ENCODE assay signal across 14 mouse cellular contexts in the genomic region with DNA sequence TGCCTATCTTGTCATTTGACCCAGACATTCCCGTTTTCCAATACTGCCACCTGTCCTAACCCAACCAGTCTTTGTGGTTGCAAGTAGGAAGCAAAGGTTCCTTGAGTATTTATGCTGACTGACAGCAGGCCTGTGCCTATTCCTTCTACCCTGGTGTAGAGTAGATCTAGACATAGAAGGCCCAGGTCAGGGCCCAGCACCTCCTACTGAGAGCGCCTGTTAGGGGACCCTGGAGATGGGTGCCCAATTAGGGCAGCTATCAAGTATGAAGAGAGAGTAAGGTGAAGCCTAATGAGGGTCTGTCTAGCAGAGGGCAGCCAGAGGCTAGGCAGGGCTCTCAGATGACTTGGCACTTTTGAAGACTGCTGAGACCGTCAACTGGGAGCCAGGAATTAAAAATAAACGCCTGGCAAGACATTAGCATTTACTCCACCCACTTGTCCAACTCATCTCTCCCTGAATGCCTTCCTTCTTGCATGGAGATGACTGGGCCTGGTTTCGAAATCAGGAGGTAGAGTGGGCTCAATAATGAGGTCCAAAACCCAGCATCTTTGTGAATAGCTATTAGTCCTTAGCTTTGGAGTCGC. TPM values are rescaled to one million over a fixed set of nuclear protein-coding genes. Genes with fewer than 3 reads are reported as not detected.
DNase-seq lines count a peak whose midpoint lies in the region; ATAC-seq and TF ChIP-seq lines count a peak whose summit lies in the region.
"Had no signal": no experiment of that assay in that cellular context is flagged by ENCODE, and none has a peak within 500 bp of the region (broad histone marks: within the 10 kb centered on the region; RNA-seq: fewer than 3 reads in every experiment).

No protein-coding gene starts in this region.

- H3K27me3 ChIP-seq in heart, adult 2 months (ENCODE audit: control insufficient read depth, insufficient read depth, low read length), result peaks cover 3% of the 10 kb centered on the region; the same call in 1 of the 2 replicates
- H3K27me3 ChIP-seq in heart, embryonic 12.5 days (replicated peaks), result peaks cover 48% of the 10 kb centered on the region
- H3K27me3 ChIP-seq in midbrain, embryonic 16.5 days (ENCODE audit: control insufficient read depth, insufficient read depth, low read depth, low read length), result no peaks in the 10 kb centered on the region
- peaks cover 55% of the 10 kb centered on the region for H3K27me3 ChIP-seq in midbrain, embryonic 10.5 days (ENCODE audit: low read depth, poor library complexity, severe bottlenecking)

- H3K36me3 ChIP-seq in heart, adult 2 months (ENCODE audit: control insufficient read depth, insufficient read depth, low read length), result no peaks in the 10 kb centered on the region
- H3K36me3 ChIP-seq in heart, embryonic 12.5 days, result peaks cover 6% of the 10 kb centered on the region
- H3K36me3 ChIP-seq in midbrain, embryonic 16.5 days (ENCODE audit: control insufficient read depth, insufficient read depth, low read length), result peaks cover 8% of the 10 kb centered on the region
- H3K36me3 ChIP-seq in midbrain, embryonic 10.5 days, result no peaks in the 10 kb centered on the region

- intact Hi-C loops in heart, adult 2 months (cut with DNase I), result loop anchor here (10.0 kb wide), 1 partner anchor 437 kb away; the partner anchor contains the start of genes Prpf6, Samd10 and Zfp512b

- WGBS in heart, adult 2 months, result 56% methylated on average over 6 of the region's 6 CpGs
- WGBS in heart, embryonic 12.5 days, result 73% methylated on average over 6 of the region's 6 CpGs
- 81% methylated on average over 6 of the region's 6 CpGs for WGBS in midbrain, embryonic 16.5 days
- 80% methylated on average over 6 of the region's 6 CpGs for WGBS in midbrain, embryonic 10.5 days
- WGBS in olfactory bulb, adult 2 months, result 52% methylated on average over 6 of the region's 6 CpGs

- no peak overlapping the region for H3K4me2 ChIP-seq in heart, embryonic 12.5 days
- H3K4me2 ChIP-seq in midbrain, embryonic 16.5 days (ENCODE audit: low read length), result peak overlapping the region; percentile 78
- H3K4me2 ChIP-seq: liver, embryonic 11.5 days had no signal

- TF ChIP-seq CTCF in heart, adult 2 months (IDR thresholded peaks at IDR 0.05), result no peak
- TF ChIP-seq CTCF in olfactory bulb, adult 2 months (IDR thresholded peaks at IDR 0.05; ENCODE audit: insufficient read depth, low read depth, low read length), result no peak

- DNase-seq in heart, adult 2 months, result peak; percentile 49 to 62
- no peak for DNase-seq in midbrain, embryonic 10.5 days (ENCODE audit: low spot score)
- peak; percentile 35 to 44 for DNase-seq in cerebellum, postnatal 25 days
- DNase-seq in yolk sac, embryonic 10.5 days (ENCODE audit: low spot score), result no peak
- no peak for DNase-seq in layer of hippocampus, postnatal 14 days (ENCODE audit: low spot score in 2 of 2)
- DNase-seq: embryo, embryonic 11 days; kidney, adult 8-10 months had no signal

- TF ChIP-seq POLR2A in heart, adult 2 months (IDR thresholded peaks at IDR 0.05; ENCODE audit: insufficient read depth, low read depth, low read length), result peak; percentile 46; the same call in 1 of the 2 replicates
- no peak for TF ChIP-seq POLR2A in olfactory bulb, adult 2 months (IDR thresholded peaks at IDR 0.05; ENCODE audit: insufficient read depth, low read depth, low read length)

- H3K4me3 ChIP-seq in heart, adult 2 months, result no peak overlapping the region; the same call in 1 of the 2 replicates
- H3K4me3 ChIP-seq in heart, embryonic 12.5 days, result no peak overlapping the region
- no peak overlapping the region for H3K4me3 ChIP-seq in midbrain, embryonic 16.5 days (ENCODE audit: low read depth, low read length)
- no peak overlapping the region for H3K4me3 ChIP-seq in midbrain, embryonic 10.5 days
- H3K4me3 ChIP-seq in olfactory bulb, adult 2 months (ENCODE audit: insufficient read depth, low read depth, low read length), result no peak overlapping the region
- H3K4me3 ChIP-seq: myocyte had no signal

- ATAC-seq in heart, embryonic 12.5 days (ENCODE audit: insufficient number of reproducible peaks, low FRiP score), result no peak
- ATAC-seq in midbrain, embryonic 16.5 days, result no peak

- no peaks in the 10 kb centered on the region for H3K79me2 ChIP-seq in heart, adult 2 months (replicated peaks; ENCODE audit: control insufficient read depth, insufficient read depth, low read length)

- peaks cover 15% of the 10 kb centered on the region for H3K4me1 ChIP-seq in heart, adult 2 months (ENCODE audit: control insufficient read depth, insufficient read depth, low read length)
- H3K4me1 ChIP-seq in heart, embryonic 12.5 days (replicated peaks), result peaks cover 59% of the 10 kb centered on the region
- H3K4me1 ChIP-seq in midbrain, embryonic 16.5 days (ENCODE audit: control insufficient read depth, insufficient read depth, low read length), result peaks cover 47% of the 10 kb centered on the region
- H3K4me1 ChIP-seq in midbrain, embryonic 10.5 days, result peaks cover 30% of the 10 kb centered on the region
- H3K4me1 ChIP-seq in olfactory bulb, adult 2 months (ENCODE audit: control insufficient read depth, insufficient read depth, low read length), result peaks cover 45% of the 10 kb centered on the region

- H3K27ac ChIP-seq in heart, adult 2 months, result peak overlapping the region; percentile 96
- no peak overlapping the region for H3K27ac ChIP-seq in heart, embryonic 12.5 days (ENCODE audit: poor library complexity, severe bottlenecking)
- H3K27ac ChIP-seq in midbrain, embryonic 16.5 days (ENCODE audit: low read length), result peak overlapping the region; percentile 91
- H3K27ac ChIP-seq in midbrain, embryonic 10.5 days (replicated peaks), result no peak overlapping the region
- peak overlapping the region; percentile 95 for H3K27ac ChIP-seq in olfactory bulb, adult 2 months (ENCODE audit: insufficient read depth, low read depth, low read length)

- no peak for TF ChIP-seq EP300 in heart, adult 2 months (IDR thresholded peaks at IDR 0.05; ENCODE audit: insufficient read depth, low read depth, low read length)

- no peak overlapping the region for H3K9ac ChIP-seq in heart, adult 2 months (ENCODE audit: low read depth, low read length)
- H3K9ac ChIP-seq in heart, embryonic 12.5 days, result no peak overlapping the region
- no peak overlapping the region for H3K9ac ChIP-seq in midbrain, embryonic 16.5 days (ENCODE audit: low read depth, low read length)

- H3K9me3 ChIP-seq in heart, embryonic 12.5 days (replicated peaks), result no peaks in the 10 kb centered on the region
- no peaks in the 10 kb centered on the region for H3K9me3 ChIP-seq in midbrain, embryonic 16.5 days (replicated peaks; ENCODE audit: control insufficient read depth, low read length, poor library complexity, severe bottlenecking)
- H3K9me3 ChIP-seq in midbrain, embryonic 10.5 days (replicated peaks), result no peaks in the 10 kb centered on the region

RNA-seq across cellular contexts. Expression of gene Eef1a2, which starts 1.0 kb away (rescaled TPM):
- 1,000 to 10,000 TPM; 1,434 to 1,646 TPM for total RNA-seq in heart, adult 2 months (2021)
- polyA plus RNA-seq in heart, adult 2 months (2012; rRNA removed), result 1,031 and 1,150 TPM in 2 replicates
- 7.7 and 7.9 TPM in 2 replicates for polyA plus RNA-seq in heart, embryonic 12.5 days (2016; fragmentation: Nextera tagmentation; extraction: Ambion mirVana)
- polyA plus RNA-seq in midbrain, embryonic 16.5 days (2015; fragmentation: Nextera tagmentation; extraction: Ambion mirVana), result 10.0 and 11.0 TPM in 2 replicates
- 0.29 TPM in 1 of 2 replicates, not detected in the other for polyA plus RNA-seq in midbrain, embryonic 10.5 days (2016; fragmentation: Nextera tagmentation; extraction: Ambion mirVana)
- polyA plus RNA-seq in olfactory bulb, adult 2 months (2012; ENCODE audit: insufficient read depth, insufficient read length, low replicate concordance, missing spikeins), result 147 TPM in 1 of 2 replicates, not detected in the other
- 100 to 1,000 TPM; 904 to 919 TPM for total RNA-seq in layer of hippocampus, postnatal 14 days (2021)
- total RNA-seq: granulocyte monocyte progenitor cell, adult 5-6 weeks had no signal
- polyA plus RNA-seq: liver, embryonic 11.5 days had no signal

RNA-seq across cellular contexts. Expression of gene Kcnq2, which starts 22.7 kb away (rescaled TPM):
- under 1 TPM in 1 of 2 experiments, not detected in 1; 0.05 TPM for total RNA-seq in heart, adult 2 months (2021)
- 0.23 TPM in 2 replicates for polyA plus RNA-seq in heart, adult 2 months (2012; rRNA removed)
- 0.11 TPM in 1 of 2 replicates, not detected in the other for polyA plus RNA-seq in heart, embryonic 12.5 days (2016; fragmentation: Nextera tagmentation; extraction: Ambion mirVana)
- polyA plus RNA-seq in midbrain, embryonic 16.5 days (2015; fragmentation: Nextera tagmentation; extraction: Ambion mirVana), result 50.2 and 50.8 TPM in 2 replicates
- 3.5 and 9.7 TPM in 2 replicates for polyA plus RNA-seq in midbrain, embryonic 10.5 days (2016; fragmentation: Nextera tagmentation; extraction: Ambion mirVana)
- 209 TPM in 1 of 2 replicates, not detected in the other for polyA plus RNA-seq in olfactory bulb, adult 2 months (2012; ENCODE audit: insufficient read depth, insufficient read length, low replicate concordance, missing spikeins)
- total RNA-seq in layer of hippocampus, postnatal 14 days (2021), result 100 to 1,000 TPM; 228 to 235 TPM
- total RNA-seq: granulocyte monocyte progenitor cell, adult 5-6 weeks had no signal
- polyA plus RNA-seq: myocyte had no signal

RNA-seq across cellular contexts. Expression of gene Ppdpf, which starts 29.2 kb away (rescaled TPM):
- total RNA-seq in heart, adult 2 months (2021), result 10 to 100 TPM; 47.5 to 57.7 TPM
- polyA plus RNA-seq in heart, adult 2 months (2012; rRNA removed), result 81.2 and 82.4 TPM in 2 replicates
- polyA plus RNA-seq in heart, embryonic 12.5 days (2016; fragmentation: Nextera tagmentation; extraction: Ambion mirVana), result 174 and 175 TPM in 2 replicates
- 407 and 408 TPM in 2 replicates for polyA plus RNA-seq in midbrain, embryonic 16.5 days (2015; fragmentation: Nextera tagmentation; extraction: Ambion mirVana)
- 375 and 418 TPM in 2 replicates for polyA plus RNA-seq in midbrain, embryonic 10.5 days (2016; fragmentation: Nextera tagmentation; extraction: Ambion mirVana)
- not detected in 2 replicates for polyA plus RNA-seq in olfactory bulb, adult 2 months (2012; ENCODE audit: insufficient read depth, insufficient read length, low replicate concordance, missing spikeins)
- 100 to 1,000 TPM; 118 to 135 TPM for total RNA-seq in layer of hippocampus, postnatal 14 days (2021)

RNA-seq across cellular contexts. Expression of gene Ptk6, which starts 44.8 kb away (rescaled TPM):
- under 1 TPM in 1 of 2 experiments, not detected in 1; 0.07 TPM for total RNA-seq in heart, adult 2 months (2021)
- 0.03 TPM in 1 of 2 replicates, not detected in the other for polyA plus RNA-seq in heart, adult 2 months (2012; rRNA removed)
- polyA plus RNA-seq in heart, embryonic 12.5 days (2016; fragmentation: Nextera tagmentation; extraction: Ambion mirVana), result not detected in 2 replicates
- not detected in 2 replicates for polyA plus RNA-seq in midbrain, embryonic 16.5 days (2015; fragmentation: Nextera tagmentation; extraction: Ambion mirVana)
- 0.07 TPM in 1 of 2 replicates, not detected in the other for polyA plus RNA-seq in midbrain, embryonic 10.5 days (2016; fragmentation: Nextera tagmentation; extraction: Ambion mirVana)
- not detected in 2 replicates for polyA plus RNA-seq in olfactory bulb, adult 2 months (2012; ENCODE audit: insufficient read depth, insufficient read length, low replicate concordance, missing spikeins)
- total RNA-seq in layer of hippocampus, postnatal 14 days (2021), result not detected
- total RNA-seq: adrenal gland, postnatal 4 days; granulocyte monocyte progenitor cell, adult 5-6 weeks had no signal
- polyA plus RNA-seq: liver, embryonic 11.5 days had no signal

RNA-seq across cellular contexts. Expression of gene Srms, which starts 55.2 kb away (rescaled TPM):
- total RNA-seq in heart, adult 2 months (2021), result under 1 TPM; 0.44 to 0.59 TPM
- polyA plus RNA-seq in heart, adult 2 months (2012; rRNA removed), result 0.59 and 1.3 TPM in 2 replicates
- 0.23 and 0.32 TPM in 2 replicates for polyA plus RNA-seq in heart, embryonic 12.5 days (2016; fragmentation: Nextera tagmentation; extraction: Ambion mirVana)
- polyA plus RNA-seq in midbrain, embryonic 16.5 days (2015; fragmentation: Nextera tagmentation; extraction: Ambion mirVana), result 0.07 and 0.20 TPM in 2 replicates
- 0.10 and 0.20 TPM in 2 replicates for polyA plus RNA-seq in midbrain, embryonic 10.5 days (2016; fragmentation: Nextera tagmentation; extraction: Ambion mirVana)
- not detected in 2 replicates for polyA plus RNA-seq in olfactory bulb, adult 2 months (2012; ENCODE audit: insufficient read depth, insufficient read length, low replicate concordance, missing spikeins)
- under 1 TPM; 0.14 to 0.41 TPM for total RNA-seq in layer of hippocampus, postnatal 14 days (2021)
- total RNA-seq: granulocyte monocyte progenitor cell, adult 5-6 weeks had no signal
- polyA plus RNA-seq: myocyte had no signal

Comparison
In these comparisons a context has a peak if more than half of its experiments do, and no peak if none do; other contexts are left out.
1. H3K27ac ChIP-seq: peak in heart, adult 2 months (single experiment), midbrain, embryonic 16.5 days (single experiment) and olfactory bulb, adult 2 months (single experiment); none in heart, embryonic 12.5 days (single experiment) and midbrain, embryonic 10.5 days (single experiment).
2. DNase-seq: peak in heart, adult 2 months (2 of 2) and cerebellum, postnatal 25 days (2 of 2); none in midbrain, embryonic 10.5 days (single experiment), yolk sac, embryonic 10.5 days (single experiment) and layer of hippocampus, postnatal 14 days (0 of 2).